Mouse (Mus musculus) left cerebral cortex, postnatal 14 days (tissue): ENCODE measurements around the gene Plekha3. TPM values are rescaled to one million over a fixed set of nuclear protein-coding genes. Genes with fewer than 3 reads are reported as not detected.

ENCODE experiments used
- total RNA-seq, 2 experiments: library from RNA; stranded (reverse); gene quantifications; 2 replicates each; pipeline ENCODE4 v1.2.3; 2021

Gene Plekha3
- total RNA-seq, 2 experiments from 2014 or later, result 25.9 to 29.1 TPM

Other genes with a start within 250 kb of the Plekha3 start
- gene Prkra, start 27.3 kb upstream of the Plekha3 start, total RNA-seq, result 10 to 100 TPM; 14.6 to 18.8 TPM
- not detected for gene Pjvk, start 26.8 kb upstream of the Plekha3 start, total RNA-seq
- gene Fkbp7, start 2.2 kb upstream of the Plekha3 start, total RNA-seq, result 1 to 10 TPM; 3.8 to 4.2 TPM